8 mouse cellular contexts compared by ENCODE assay signal in genomic region chr11:60931869-60932481, GRCm38 (mm10). TPM values are rescaled to one million over a fixed set of nuclear protein-coding genes. Genes with fewer than 3 reads are reported as not detected.
A peak's percentile ranks its signal among the peaks of the same experiment; 100 is the strongest.
DNase-seq lines count a peak whose midpoint lies in the region; ATAC-seq and TF ChIP-seq lines count a peak whose summit lies in the region.

Map2k3 (plus strand) TSS chr11:60932033.

- TF ChIP-seq POLR2A in brain, embryonic 14.5 days (IDR thresholded peaks at IDR 0.05; ENCODE audit: borderline replicate concordance, extremely low read depth, insufficient read depth, insufficient read length, poor library complexity, severe bottlenecking): peak; percentile 97

- peak within 1 kb of the TSS; percentile 92 for H3K9ac ChIP-seq in heart, embryonic 12.5 days
- peak within 1 kb of the TSS; percentile 86 for H3K9ac ChIP-seq in kidney, postnatal 0 days (ENCODE audit: low read depth, low read length)
- H3K9ac ChIP-seq in liver, embryonic 11.5 days (ENCODE audit: low read depth, low read length): peak within 1 kb of the TSS; percentile 86
- peak within 1 kb of the TSS; percentile 79 for H3K9ac ChIP-seq in stomach, embryonic 14.5 days (replicated peaks; ENCODE audit: low read depth, low read length)

- H3K9me3 ChIP-seq in erythroblast, embryonic 14.5 days (ENCODE audit: control insufficient read depth, low read length): no peaks in the 10 kb centered on the region
- no peaks in the 10 kb centered on the region for H3K9me3 ChIP-seq in heart, embryonic 12.5 days (replicated peaks)
- no peaks in the 10 kb centered on the region for H3K9me3 ChIP-seq in kidney, postnatal 0 days (replicated peaks; ENCODE audit: low read length)
- H3K9me3 ChIP-seq in liver, embryonic 11.5 days (ENCODE audit: control insufficient read depth, low read length): no peaks in the 10 kb centered on the region
- H3K9me3 ChIP-seq in stomach, embryonic 14.5 days (ENCODE audit: control insufficient read depth, low read depth, low read length): no peaks in the 10 kb centered on the region

- H3K79me2 ChIP-seq in C2C12 (ENCODE audit: control insufficient read depth, insufficient read depth): peaks cover 98% of the 10 kb centered on the region

- ATAC-seq in heart, embryonic 12.5 days (ENCODE audit: insufficient number of reproducible peaks, low FRiP score): peak; percentile 92
- ATAC-seq in kidney, postnatal 0 days (replicated peaks; ENCODE audit: low FRiP score, low read depth): peak; percentile 92
- ATAC-seq in liver, embryonic 11.5 days (replicated peaks; ENCODE audit: low FRiP score): peak; percentile 89
- peak; percentile 95 for ATAC-seq in stomach, embryonic 14.5 days (ENCODE audit: insufficient number of reproducible peaks, insufficient read depth, low FRiP score, low read depth)

- H3K4me2 ChIP-seq in heart, embryonic 12.5 days: peak within 1 kb of the TSS; percentile 95
- H3K4me2 ChIP-seq in kidney, postnatal 0 days (ENCODE audit: low read length): peak within 1 kb of the TSS; percentile 89
- peak within 1 kb of the TSS; percentile 77 for H3K4me2 ChIP-seq in liver, embryonic 11.5 days
- peak within 1 kb of the TSS; percentile 85 for H3K4me2 ChIP-seq in stomach, embryonic 14.5 days (replicated peaks; ENCODE audit: low read depth, low read length)

- DNase-seq in brain, embryonic 14.5 days (ENCODE audit: low read depth): peak; percentile 98
- peak; percentile 99 for DNase-seq in kidney, postnatal 0 days (ENCODE audit: low spot score)
- DNase-seq in liver, embryonic 11.5 days (ENCODE audit: low spot score): peak; percentile 89
- DNase-seq in naive thymus-derived CD4-positive, alpha-beta T cell, adult 2 months (ENCODE audit: low read depth): peak; percentile 94

- peak within 1 kb of the TSS; percentile 83 for H3K27ac ChIP-seq in heart, embryonic 12.5 days (ENCODE audit: poor library complexity, severe bottlenecking)
- peak within 1 kb of the TSS; percentile 87 for H3K27ac ChIP-seq in kidney, postnatal 0 days
- H3K27ac ChIP-seq in liver, embryonic 11.5 days (ENCODE audit: low read depth, low read length): peak within 1 kb of the TSS; percentile 46; the same call in 1 of the 2 replicates
- H3K27ac ChIP-seq in stomach, embryonic 14.5 days (ENCODE audit: low read length): peak within 1 kb of the TSS; percentile 56; the same call in 1 of the 2 replicates

- H3K4me3 ChIP-seq in C2C12 (ENCODE audit: insufficient read depth, poor library complexity, severe bottlenecking): peak within 1 kb of the TSS; percentile 87
- H3K4me3 ChIP-seq in erythroblast, embryonic 14.5 days (replicated peaks): peak within 1 kb of the TSS; percentile 79
- H3K4me3 ChIP-seq in heart, embryonic 12.5 days: peak within 1 kb of the TSS; percentile 90
- peak within 1 kb of the TSS; percentile 92 for H3K4me3 ChIP-seq in kidney, postnatal 0 days (replicated peaks; ENCODE audit: low read depth, low read length)
- peak within 1 kb of the TSS; percentile 77 for H3K4me3 ChIP-seq in liver, embryonic 11.5 days (ENCODE audit: low read depth, low read length)
- peak within 1 kb of the TSS; percentile 76 for H3K4me3 ChIP-seq in stomach, embryonic 14.5 days (ENCODE audit: low read depth, low read length)

- H3K36me3 ChIP-seq in C2C12 (ENCODE audit: control insufficient read depth, insufficient read depth): peaks cover 26% of the 10 kb centered on the region
- H3K36me3 ChIP-seq in erythroblast, embryonic 14.5 days (ENCODE audit: control insufficient read depth): peaks cover 49% of the 10 kb centered on the region
- no peaks in the 10 kb centered on the region for H3K36me3 ChIP-seq in heart, embryonic 12.5 days
- no peaks in the 10 kb centered on the region for H3K36me3 ChIP-seq in kidney, postnatal 0 days (ENCODE audit: insufficient read depth, low read length)
- peaks cover 2% of the 10 kb centered on the region; the same call in 1 of the 2 replicates for H3K36me3 ChIP-seq in liver, embryonic 11.5 days (ENCODE audit: control insufficient read depth, insufficient read depth, low read length)
- no peaks in the 10 kb centered on the region for H3K36me3 ChIP-seq in stomach, embryonic 14.5 days (ENCODE audit: control insufficient read depth, insufficient read depth, low read length)

- TF ChIP-seq CTCF in C2C12 (IDR thresholded peaks at IDR 0.05; ENCODE audit: control insufficient read depth, insufficient read depth, insufficient read length): no peak
- TF ChIP-seq CTCF in brain, embryonic 14.5 days (IDR thresholded peaks at IDR 0.05; ENCODE audit: borderline replicate concordance, extremely low read depth, insufficient read depth, insufficient read length): no peak
- TF ChIP-seq CTCF in kidney, postnatal 0 days (IDR thresholded peaks at IDR 0.05; ENCODE audit: low read depth): peak; percentile 14; the same call in 1 of the 2 replicates

- no peaks in the 10 kb centered on the region for H3K27me3 ChIP-seq in C2C12 (ENCODE audit: control insufficient read depth, insufficient read depth, insufficient read length)
- H3K27me3 ChIP-seq in erythroblast, embryonic 14.5 days (ENCODE audit: control insufficient read depth): no peaks in the 10 kb centered on the region
- H3K27me3 ChIP-seq in heart, embryonic 12.5 days (replicated peaks): no peaks in the 10 kb centered on the region
- no peaks in the 10 kb centered on the region for H3K27me3 ChIP-seq in kidney, postnatal 0 days (ENCODE audit: insufficient read depth, low read length)
- no peaks in the 10 kb centered on the region for H3K27me3 ChIP-seq in liver, embryonic 11.5 days (replicated peaks; ENCODE audit: control insufficient read depth, insufficient read depth, low read length)
- H3K27me3 ChIP-seq in stomach, embryonic 14.5 days (ENCODE audit: control insufficient read depth, insufficient read depth, low read length): no peaks in the 10 kb centered on the region

- H3K79me3 ChIP-seq in C2C12 (ENCODE audit: low read depth): peaks cover 59% of the 10 kb centered on the region

- peak within 1 kb of the TSS; percentile 84 for H3ac ChIP-seq in C2C12 (ENCODE audit: control insufficient read depth, insufficient read length, low read depth)

- 0% methylated on average over 55 of the region's 59 CpGs for WGBS in heart, embryonic 12.5 days
- WGBS in kidney, postnatal 0 days: under 1% methylated on average over 58 of the region's 59 CpGs
- WGBS in liver, embryonic 11.5 days: under 1% methylated on average over 57 of the region's 59 CpGs
- WGBS in stomach, embryonic 14.5 days: under 1% methylated on average over 58 of the region's 59 CpGs

- H3K4me1 ChIP-seq in erythroblast, embryonic 14.5 days (ENCODE audit: control insufficient read depth): peaks cover 86% of the 10 kb centered on the region
- peaks cover 59% of the 10 kb centered on the region for H3K4me1 ChIP-seq in heart, embryonic 12.5 days (replicated peaks)
- H3K4me1 ChIP-seq in kidney, postnatal 0 days (replicated peaks; ENCODE audit: insufficient read depth, low read length): peaks cover 51% of the 10 kb centered on the region
- H3K4me1 ChIP-seq in liver, embryonic 11.5 days (replicated peaks; ENCODE audit: control insufficient read depth, insufficient read depth, low read length): peaks cover 56% of the 10 kb centered on the region
- peaks cover 30% of the 10 kb centered on the region for H3K4me1 ChIP-seq in stomach, embryonic 14.5 days (ENCODE audit: control insufficient read depth, insufficient read depth, low read length)

TF ChIP-seq in C2C12, 6 proteins besides CTCF, POLR2A, EP300 and RAD21:
- TF ChIP-seq CEBPB (IDR thresholded peaks at IDR 0.05; ENCODE audit: low read depth) (no peak), MYOD1 (IDR thresholded peaks at IDR 0.05; ENCODE audit: control insufficient read depth, insufficient read length, low read depth) (no peak), USF1 (IDR thresholded peaks at IDR 0.05; ENCODE audit: low read depth) (no peak), MAX (IDR thresholded peaks at IDR 0.05) (no peak), FOSL1 (IDR thresholded peaks at IDR 0.05; ENCODE audit: insufficient read depth, low read length, poor library complexity, severe bottlenecking) (no peak), MYOG (IDR thresholded peaks at IDR 0.05; ENCODE audit: control insufficient read depth, extremely low read depth, insufficient read length) (no peak)

RNA-seq across cellular contexts. Expression of gene Map2k3, which starts in this region (rescaled TPM):
- polyA plus RNA-seq in C2C12 (2012; fragmentation: generic; extraction: Trizol): 183 TPM
- polyA plus RNA-seq in brain, embryonic 14.5 days (2012; rRNA removed): 14.7 and 17.3 TPM in 2 replicates
- polyA plus RNA-seq in erythroblast, embryonic 14.5 days (2012): 59.8 and 102 TPM in 2 replicates
- 77.6 and 78.5 TPM in 2 replicates for polyA plus RNA-seq in heart, embryonic 12.5 days (2016; fragmentation: Nextera tagmentation; extraction: Ambion mirVana)
- polyA plus RNA-seq in kidney, postnatal 0 days (2015; fragmentation: Nextera tagmentation; extraction: Ambion mirVana): 83.5 and 90.1 TPM in 2 replicates
- 132 and 136 TPM in 2 replicates for polyA plus RNA-seq in liver, embryonic 11.5 days (2014; fragmentation: Nextera tagmentation; extraction: Ambion mirVana)
- polyA plus RNA-seq in stomach, embryonic 14.5 days (2014; fragmentation: Nextera tagmentation; extraction: Ambion mirVana): 79.7 and 80.0 TPM in 2 replicates

Comparison
In these comparisons a context has a peak if more than half of its experiments do, and no peak if none do; other contexts are left out.
1. Peak in every context shown above with its lines: DNase-seq, ATAC-seq, H3K4me3 ChIP-seq and H3K27ac ChIP-seq.